Mouse (Mus musculus) cerebellum, adult 2 months (tissue): ENCODE results near the gene Gpr183. TPM values are rescaled to one million over a fixed set of nuclear protein-coding genes. Genes with fewer than 3 reads are reported as not detected.

ENCODE experiments used
- DNase-seq, 2 experiments: peaks; one replicate each; pipeline ENCODE4 v3.0.0; 2021
- H3K27ac ChIP-seq: fragments of 200-500 bp; 2 replicates; pipeline ENCODE4 v1.5.1; 2012; ENCODE audit warnings: low read length, control low read depth, inconsistent platforms; ENCODE audit not compliant: insufficient read depth
- H3K27me3 ChIP-seq: fragments of 200-500 bp; 2 replicates; pipeline ENCODE4 v1.6.1; 2012; ENCODE audit warnings: inconsistent platforms, mild to moderate bottlenecking, low read length, moderate library complexity; ENCODE audit not compliant: control insufficient read depth, insufficient read depth
- H3K4me1 ChIP-seq: fragments of 200-500 bp; 2 replicates; pipeline ENCODE4 v1.6.1; 2011; ENCODE audit warnings: low read length; ENCODE audit not compliant: control insufficient read depth, insufficient read depth
- H3K4me3 ChIP-seq: fragments of 200-500 bp; replicated peaks from 2 replicates; pipeline ENCODE3; 2011; ENCODE audit warnings: mild to moderate bottlenecking, low read depth, low read length, control low read depth; ENCODE audit not compliant: insufficient read depth
- CTCF ChIP-seq: fragments of 200-500 bp; IDR thresholded peaks from 2 replicates; pipeline ENCODE4 v1.5.1; 2011; ENCODE audit warnings: low read depth, mild to moderate bottlenecking, control low read depth, low read length, moderate library complexity, borderline replicate concordance; ENCODE audit not compliant: insufficient read depth
- POLR2A ChIP-seq: fragments of 200-500 bp; IDR thresholded peaks from 2 replicates; pipeline ENCODE4 v1.6.1; 2011; ENCODE audit warnings: low read length, control low read depth, borderline replicate concordance; ENCODE audit not compliant: insufficient read depth
- WGBS: fragments of 180-500 bp; shearing (Covaris S2); methylation state at CpG from one replicate; pipeline ENCODE4 v1.1.7; 2018; 5-methylcytosine and 5-hydroxymethylcytosine counted together
- polyA plus RNA-seq: library from polyadenylated mRNA; depleted of rRNA; stranded (reverse); fragments of >200 nt; gene quantifications from 2 replicates; pipeline ENCODE4 v1.2.3, GENCODE M21; 2012

The Gpr183 gene
- polyA plus RNA-seq, 1 experiment = 0.33 TPM

DNA sequence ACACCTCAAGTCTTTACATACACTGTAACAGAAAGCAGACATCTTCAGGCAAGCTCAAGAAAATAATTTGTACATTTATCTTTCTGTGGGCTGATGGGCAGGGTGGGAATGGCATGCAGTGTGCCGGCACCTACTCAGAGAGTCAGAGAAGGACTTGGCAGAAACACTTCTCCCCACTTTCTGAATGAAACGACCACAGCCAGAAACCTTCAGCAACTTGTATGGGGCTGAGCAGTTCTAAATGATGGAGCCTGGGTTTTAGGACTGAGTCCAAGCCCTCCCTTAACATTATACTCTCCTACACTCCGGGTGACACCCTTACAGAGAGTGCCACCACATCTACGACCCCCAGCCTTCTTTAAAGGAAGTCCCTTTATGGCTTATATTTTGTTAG, 1.1 kb downstream of the Gpr183 start:
- no peak for TF ChIP-seq CTCF
- no peak for TF ChIP-seq POLR2A
- H3K4me3 ChIP-seq = no peak overlapping the region
- H3K27ac ChIP-seq = no peak overlapping the region

DNA sequence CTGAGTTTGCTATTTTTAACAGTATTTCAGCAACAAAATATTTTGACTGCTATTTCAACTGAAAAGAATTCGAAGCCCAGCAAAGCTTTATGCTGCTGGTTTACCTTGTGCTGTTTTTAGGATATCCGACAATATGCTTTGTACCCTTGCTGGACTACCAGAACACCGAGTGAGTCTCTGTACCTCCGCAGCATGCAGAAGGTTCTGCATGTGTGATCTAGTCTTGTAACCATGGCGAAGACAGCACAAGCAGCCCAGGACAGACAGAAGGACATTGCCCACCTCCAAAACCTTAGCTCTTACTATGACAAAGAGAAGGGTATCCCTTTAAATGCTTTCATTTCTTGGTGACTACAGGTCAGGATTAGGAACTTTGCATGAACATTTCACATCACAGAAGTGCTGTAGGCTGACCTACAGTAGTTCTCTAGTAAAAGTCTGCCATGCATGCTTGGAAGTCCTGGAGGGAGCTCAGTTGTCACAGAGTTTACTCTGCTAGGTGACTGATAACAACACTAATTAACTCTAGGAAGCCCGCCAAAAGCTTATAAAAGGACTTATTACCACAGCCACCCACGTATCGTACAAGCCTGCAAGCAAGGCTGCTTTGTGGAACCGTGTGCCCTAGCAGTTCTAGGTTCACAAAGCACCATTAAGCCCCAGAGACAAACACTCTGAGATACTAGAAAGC, 1.6 kb downstream of the Gpr183 start:
- Histone ChIP-seq H3K27me3 (no peaks in the 10 kb centered on the region), H3K4me3 (no peak overlapping the region), H3K4me1 (no peaks in the 10 kb centered on the region), H3K27ac (no peak overlapping the region)
- WGBS = 61% methylated on average over 9 of the region's 9 CpGs
- DNase-seq = no peak
- TF ChIP-seq POLR2A = no peak
- TF ChIP-seq CTCF = no peak

More for the DNA sequence above, 1.1 kb downstream of the Gpr183 start:
- Histone ChIP-seq H3K4me1 (no peaks in the 10 kb centered on the region), H3K27me3 (no peaks in the 10 kb centered on the region)
- WGBS = 47% methylated on average over 4 of the region's 4 CpGs
- DNase-seq = no peak

DNA sequence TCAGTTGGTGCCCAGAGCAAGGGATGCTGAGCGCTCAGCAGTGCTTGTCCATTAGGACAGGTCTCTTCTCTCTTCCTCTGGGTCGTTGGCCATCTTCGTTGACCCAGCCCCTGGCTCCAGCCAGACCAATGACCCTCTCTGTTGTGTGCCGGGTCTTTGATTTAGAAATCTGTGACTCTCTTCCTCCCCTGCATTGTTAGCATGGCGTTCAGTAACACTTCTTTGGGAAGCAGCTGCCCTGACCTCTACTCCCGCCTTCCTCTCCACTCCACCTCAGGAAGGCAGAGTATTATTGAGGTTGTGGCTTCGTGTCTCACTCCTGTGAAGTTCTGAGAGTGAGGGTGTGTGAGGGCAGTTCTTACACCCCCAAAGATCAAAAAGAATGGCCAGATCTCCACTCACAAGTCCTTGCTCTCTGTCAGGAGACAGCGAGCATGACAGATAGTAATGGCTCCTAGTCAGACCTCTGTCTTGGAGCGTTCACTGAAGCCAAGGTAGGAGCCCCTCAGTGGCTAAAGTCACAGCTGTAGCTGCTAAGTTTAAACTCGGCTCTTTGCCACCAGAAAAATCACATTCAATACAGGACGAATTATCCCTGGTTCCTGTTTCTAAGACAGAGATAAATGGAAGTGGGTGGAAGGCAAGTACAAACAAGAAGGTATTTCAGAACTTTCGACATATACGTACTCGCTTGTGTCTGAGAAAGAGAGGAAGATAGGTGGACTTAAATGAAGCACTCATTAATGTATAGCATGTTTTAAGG, 2.7 kb downstream of the Gpr183 start:
- Histone ChIP-seq H3K4me1 (no peaks in the 10 kb centered on the region), H3K27me3 (no peaks in the 10 kb centered on the region), H3K27ac (no peak overlapping the region), H3K4me3 (no peak overlapping the region)
- TF ChIP-seq POLR2A = no peak
- TF ChIP-seq CTCF = no peak
- 82% methylated on average over 14 of the region's 14 CpGs for WGBS
- DNase-seq = no peak

DNA sequence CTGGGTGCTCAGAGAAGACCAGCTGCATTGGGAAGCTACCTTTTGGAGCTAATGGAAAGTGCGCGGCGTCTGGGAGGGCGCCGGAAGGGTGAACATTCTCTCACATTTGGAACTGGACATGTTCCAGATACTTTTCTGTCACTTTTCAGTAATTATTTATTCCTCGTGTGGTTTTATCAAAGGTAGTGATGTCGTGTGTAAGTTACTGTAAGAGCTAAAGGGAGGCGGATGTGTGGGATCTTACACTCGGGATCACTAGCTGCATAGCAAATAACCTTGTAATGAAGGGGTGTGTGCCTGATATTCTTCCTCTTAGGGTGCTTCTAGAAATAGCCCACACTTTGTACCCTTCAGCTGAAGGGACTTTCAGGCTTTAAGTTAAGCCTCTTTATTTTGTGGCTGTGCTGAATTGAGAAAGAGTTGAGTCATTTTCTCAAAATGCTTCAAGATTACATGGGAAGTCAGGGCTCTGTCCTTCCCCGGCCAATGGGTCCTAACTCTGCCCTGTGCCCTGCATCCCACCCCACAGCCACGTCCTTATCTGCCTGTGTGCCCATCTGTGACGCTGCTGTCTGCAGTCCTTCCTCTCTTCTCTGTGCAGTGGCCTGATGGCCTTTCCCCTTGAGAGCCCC, 3.4 kb downstream of the Gpr183 start:
- Histone ChIP-seq H3K27me3 (no peaks in the 10 kb centered on the region), H3K27ac (no peak overlapping the region), H3K4me3 (no peak overlapping the region), H3K4me1 (no peaks in the 10 kb centered on the region)
- 82% methylated on average over 12 of the region's 12 CpGs for WGBS
- DNase-seq = no peak
- TF ChIP-seq CTCF (no peak), POLR2A (no peak)

DNA sequence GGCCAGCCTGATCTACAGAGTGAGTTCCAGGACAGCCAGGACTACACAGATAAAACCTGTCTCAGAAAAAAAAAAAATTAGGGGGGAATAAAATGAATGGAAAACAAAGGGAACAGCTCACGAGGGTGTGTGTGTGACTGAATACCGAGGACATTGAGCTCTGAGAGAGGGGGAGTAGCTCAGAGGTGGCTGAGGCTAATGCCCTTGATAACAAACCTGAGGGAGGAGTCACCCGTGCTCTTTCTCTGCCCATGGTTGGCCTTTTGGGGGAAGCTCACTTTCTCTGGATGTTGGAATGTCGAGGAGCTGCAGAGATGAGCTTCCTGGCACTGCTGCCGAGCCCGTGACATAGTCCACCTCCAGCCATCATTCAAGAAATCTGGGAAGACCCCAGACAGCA, 4.0 kb downstream of the Gpr183 start:
- no peaks in the 10 kb centered on the region for H3K4me1 ChIP-seq
- WGBS = 84% methylated on average over 6 of the region's 6 CpGs
- TF ChIP-seq CTCF (no peak), POLR2A (no peak)
- H3K4me3 ChIP-seq = no peak overlapping the region
- no peak for DNase-seq
- no peaks in the 10 kb centered on the region for H3K27me3 ChIP-seq
- no peak overlapping the region for H3K27ac ChIP-seq

DNA sequence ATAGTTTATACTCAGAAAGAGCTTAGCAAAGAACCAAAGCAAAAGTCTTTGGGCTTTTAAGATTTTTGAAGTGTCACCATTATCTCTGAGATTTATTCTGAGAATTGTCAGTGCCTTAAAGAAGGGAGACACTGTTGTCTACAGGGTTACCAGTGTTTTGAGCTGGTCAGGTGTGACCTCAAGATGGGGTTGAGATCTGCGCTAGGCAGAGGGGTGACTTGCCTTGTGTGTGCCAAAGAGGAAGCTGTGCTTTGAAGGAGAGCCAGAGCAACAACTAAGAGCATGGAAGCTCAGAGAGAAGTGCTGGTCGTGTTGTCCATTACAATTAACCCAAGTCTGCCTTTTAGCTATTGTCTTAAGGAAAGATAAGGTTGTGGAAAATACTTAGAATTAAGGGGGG, 4.5 kb downstream of the Gpr183 start:
- H3K4me1 ChIP-seq = no peaks in the 10 kb centered on the region
- TF ChIP-seq CTCF (no peak), POLR2A (no peak)
- WGBS = 46% methylated on average over 2 of the region's 2 CpGs

DNA sequence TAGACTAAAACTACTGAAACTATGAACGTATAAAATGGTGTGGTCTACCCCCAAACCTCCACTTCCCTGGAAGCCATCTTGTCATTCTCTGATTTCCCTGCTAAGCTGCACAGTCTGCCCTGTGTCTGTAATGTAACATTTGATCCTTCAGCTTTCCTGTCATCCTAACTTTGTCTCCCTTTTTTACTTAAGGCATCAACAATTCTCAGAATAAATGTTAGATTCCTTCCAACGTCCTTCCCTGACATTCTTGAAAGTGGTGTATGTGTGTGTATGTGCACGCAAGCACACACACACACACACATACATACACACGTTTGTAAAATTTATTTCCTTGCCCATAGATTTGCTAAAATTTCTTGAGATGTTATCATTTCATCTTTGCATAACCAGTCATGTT, 5.0 kb downstream of the Gpr183 start:
- Histone ChIP-seq H3K4me3 (no peak overlapping the region), H3K27ac (no peak overlapping the region), H3K4me1 (no peaks in the 10 kb centered on the region), H3K27me3 (no peaks in the 10 kb centered on the region)
- no peak for DNase-seq
- TF ChIP-seq POLR2A (no peak), CTCF (no peak)
- 93% methylated on average over 4 of the region's 4 CpGs for WGBS

More for the DNA sequence above, 4.5 kb downstream of the Gpr183 start:
- Histone ChIP-seq H3K4me3 (no peak overlapping the region), H3K27me3 (no peaks in the 10 kb centered on the region), H3K27ac (no peak overlapping the region)
- DNase-seq = no peak
